Mouse (Mus musculus) c-Kit-positive CD71-positive TER-119-positive erythroid progenitor cells, embryonic 14.5 days (primary cell): ENCODE measurements around the gene Sel1l3.

ENCODE experiments used
- DNase-seq: peaks from one replicate; pipeline ENCODE4 v3.0.0-alpha.2; 2013; ENCODE audit warnings: low spot score

The Sel1l3 gene

GRCm38 (mm10) chr5:53172908-53173307 is 40.8 kb downstream of the Sel1l3 start:
- no peak for DNase-seq

DNA sequence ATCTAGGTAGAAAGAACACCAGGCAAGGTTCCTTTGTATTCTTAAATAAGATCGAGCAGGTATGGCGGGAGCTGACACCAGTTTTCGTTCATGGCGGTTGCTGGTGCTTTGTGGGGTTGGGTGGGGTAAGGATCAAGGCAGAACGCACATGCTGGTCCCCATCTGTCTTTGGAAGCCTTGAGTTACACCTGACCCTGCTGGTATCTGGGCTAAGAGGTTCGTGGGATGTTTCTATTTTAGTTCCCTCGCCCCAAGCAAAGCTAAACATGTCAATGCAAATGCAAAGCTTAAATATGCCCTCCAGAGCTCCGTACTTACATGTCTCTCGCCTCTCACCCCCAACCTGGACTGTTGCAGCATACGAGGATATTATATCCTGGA is 41.5 kb downstream of the Sel1l3 start:
- DNase-seq = no peak

DNA sequence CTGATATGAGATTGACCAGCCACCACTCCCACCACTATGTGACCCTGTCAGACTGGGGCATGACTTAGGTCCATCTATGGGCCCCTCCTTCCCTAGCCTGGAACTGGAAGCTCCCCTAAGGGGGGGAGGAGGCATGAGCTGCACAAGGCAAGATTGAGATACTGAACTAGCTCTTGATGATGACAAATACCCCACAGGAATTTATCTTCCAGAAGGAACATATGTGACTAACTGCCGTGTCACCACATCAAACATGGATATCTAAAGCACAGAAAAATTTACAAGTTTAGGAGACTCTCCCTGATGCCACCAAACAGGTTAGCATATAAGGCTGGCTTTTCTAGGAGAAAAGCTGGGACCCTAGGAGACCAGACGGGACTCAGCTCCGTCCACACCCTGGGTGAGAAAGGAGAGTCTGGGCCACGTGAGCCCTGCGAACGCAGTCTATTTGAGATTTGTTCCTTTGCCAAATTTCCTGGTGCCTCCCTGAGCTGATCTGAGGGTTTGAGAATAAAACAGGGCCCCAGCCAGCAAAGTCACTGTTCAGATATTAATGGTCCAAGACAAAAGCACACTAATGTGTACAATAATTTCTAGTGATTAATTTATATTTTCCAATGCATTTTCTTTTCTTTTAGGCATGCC is 42.0 kb downstream of the Sel1l3 start:
- no peak for DNase-seq

DNA sequence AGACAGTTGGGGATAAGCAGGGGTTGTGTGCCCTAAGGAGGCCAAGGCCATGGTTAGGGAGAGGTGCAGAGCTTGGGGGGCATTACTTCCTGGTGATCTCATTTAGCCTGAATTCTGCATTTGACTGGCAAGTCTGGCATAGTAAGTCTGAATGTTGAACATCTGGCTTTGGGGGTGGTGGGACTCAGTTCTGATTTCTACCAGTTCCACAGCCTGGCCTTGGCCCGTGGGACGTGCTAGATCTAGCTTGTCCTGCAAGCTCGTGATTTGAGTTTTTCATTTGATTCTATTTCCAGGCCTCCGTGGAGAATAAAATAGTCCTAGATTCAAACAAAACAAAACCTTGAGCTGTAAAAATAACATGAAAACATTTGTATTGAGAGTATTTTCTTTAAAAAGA is 46.2 kb downstream of the Sel1l3 start:
- DNase-seq = no peak

DNA sequence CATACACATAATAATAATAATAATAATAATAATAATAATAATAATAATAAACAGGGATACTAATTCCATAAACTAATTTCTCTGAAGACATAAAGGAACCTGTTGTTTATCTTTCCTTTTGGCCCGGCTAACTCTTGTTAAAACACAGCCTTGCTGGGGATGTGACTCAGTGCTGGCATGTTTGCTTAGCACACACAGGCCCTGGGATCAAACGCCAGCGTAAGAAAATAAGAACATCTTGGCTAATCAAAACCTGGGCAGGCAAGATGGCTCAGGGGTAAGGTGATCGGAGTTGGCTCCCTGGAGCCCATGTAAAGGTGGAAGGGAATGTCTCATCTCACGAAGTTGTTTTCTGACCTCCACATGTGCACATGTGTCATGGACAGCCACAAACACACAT is 48.1 kb downstream of the Sel1l3 start:
- DNase-seq = no peak

DNA sequence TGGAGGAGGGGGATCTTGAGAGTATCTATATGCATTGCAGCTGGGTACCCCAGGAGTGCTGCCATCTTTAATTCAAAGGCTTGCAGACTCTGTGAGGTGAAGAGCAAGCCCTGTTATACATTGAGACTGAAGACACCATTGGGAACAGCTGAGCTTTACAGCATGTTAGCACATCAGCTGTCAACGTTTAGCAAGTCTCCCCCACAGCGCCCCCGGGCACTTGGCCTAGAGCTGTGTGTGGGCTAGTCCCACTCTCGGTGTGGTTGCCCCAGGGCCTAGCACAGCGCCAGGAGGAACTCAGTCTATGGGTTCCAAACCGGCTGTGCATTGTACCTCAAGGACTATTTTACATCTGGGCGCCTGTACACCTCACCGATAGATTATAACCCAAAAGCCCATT is 51.3 kb downstream of the Sel1l3 start:
- no peak for DNase-seq

GRCm38 (mm10) chr5:53161506-53162186 is 52.1 kb downstream of the Sel1l3 start:
- no peak for DNase-seq

- no peak for DNase-seq
Observed at GRCm38 (mm10) chr5:53160207-53160606, 53.5 kb downstream of the Sel1l3 start.

DNA sequence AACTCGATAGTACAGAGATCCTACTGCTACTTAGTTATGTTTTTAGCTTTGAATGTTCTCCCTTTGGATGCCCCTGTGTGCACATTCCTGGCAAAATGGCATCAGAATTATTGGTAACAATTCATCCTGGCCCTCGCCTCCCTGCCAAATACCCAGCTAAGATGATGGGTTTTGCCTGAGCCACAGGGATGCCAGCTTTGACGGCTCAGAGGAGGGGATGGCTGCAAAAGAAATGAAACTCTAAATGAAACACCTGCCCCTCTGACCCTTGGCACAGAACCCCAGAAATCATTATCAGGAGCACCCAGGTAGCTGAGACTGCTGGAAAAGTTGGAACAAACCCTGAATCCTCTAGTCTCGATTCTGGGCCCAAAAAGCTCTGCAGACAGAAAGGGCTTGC is 54.1 kb downstream of the Sel1l3 start:
- no peak for DNase-seq

DNA sequence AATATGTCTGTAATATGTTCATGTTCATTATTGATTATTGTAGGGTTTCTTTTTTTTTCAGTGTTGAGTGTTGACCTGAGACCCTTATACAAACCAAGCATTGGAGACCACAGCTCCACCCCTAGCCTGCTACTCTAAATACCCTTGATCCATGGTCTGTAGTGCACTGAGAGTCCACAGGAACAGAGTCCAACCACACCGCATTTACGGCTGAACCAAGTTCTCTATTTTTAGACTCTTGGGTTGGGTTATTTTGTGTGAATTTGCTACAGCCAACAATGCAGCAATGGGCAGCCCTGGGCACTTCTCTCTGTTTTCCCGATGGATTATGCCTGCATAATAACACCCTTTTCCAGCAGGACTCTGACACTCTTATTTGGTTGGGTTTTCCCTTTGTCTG is 54.6 kb downstream of the Sel1l3 start:
- no peak for DNase-seq

- no peak for DNase-seq
Observed at GRCm38 (mm10) chr5:53155985-53156679, 57.6 kb downstream of the Sel1l3 start.

DNA sequence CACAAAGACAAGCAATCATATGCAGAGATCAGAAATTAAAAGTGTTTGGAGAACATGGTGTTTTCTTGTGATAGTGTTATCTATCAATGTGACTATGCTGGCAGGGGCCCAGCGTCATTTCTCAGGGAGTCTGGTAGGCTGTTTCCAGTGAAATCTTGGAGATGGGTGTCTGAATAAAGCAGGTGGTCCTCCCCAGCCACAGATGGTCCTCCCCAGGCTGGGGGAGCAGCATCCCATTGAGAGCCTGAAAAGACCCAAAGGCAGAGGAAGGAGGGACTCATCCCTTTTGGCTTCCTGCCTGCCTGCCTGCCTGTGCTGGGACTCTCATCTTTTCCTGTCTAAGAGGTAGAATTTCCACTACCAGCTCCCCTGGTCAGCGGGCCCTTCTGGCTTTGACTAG is 59.2 kb downstream of the Sel1l3 start:
- no peak for DNase-seq

GRCm38 (mm10) chr5:53154078-53154477 is 59.6 kb downstream of the Sel1l3 start:
- DNase-seq = no peak

GRCm38 (mm10) chr5:53153144-53153543 is 60.6 kb downstream of the Sel1l3 start:
- DNase-seq = no peak

DNA sequence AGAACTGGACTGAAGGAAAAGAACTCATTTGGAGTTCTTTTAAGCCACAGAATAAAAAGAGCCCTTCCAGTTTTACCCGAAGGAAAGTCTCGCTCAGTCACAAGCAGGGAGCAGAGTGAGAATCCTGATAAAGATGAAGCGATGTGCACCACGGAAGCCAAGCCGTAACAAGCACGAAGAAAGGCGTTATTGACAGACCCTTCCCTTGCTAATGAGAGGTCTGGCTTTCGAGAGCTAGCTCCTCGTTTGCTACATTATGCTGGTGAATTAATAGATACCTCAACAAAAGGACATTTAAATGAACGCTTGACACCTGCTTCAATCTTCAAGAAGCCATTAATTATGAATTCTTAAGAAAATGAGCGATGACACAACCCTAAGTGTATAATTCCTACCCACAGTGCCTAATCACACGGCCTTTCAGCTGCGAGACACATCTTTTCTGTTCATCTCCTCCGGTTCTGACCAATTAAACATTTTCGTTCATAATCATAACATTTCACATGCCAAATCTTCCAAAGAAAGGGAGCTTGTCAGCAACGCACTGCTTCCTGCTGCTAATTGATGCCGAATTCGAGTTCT is 62.3 kb downstream of the Sel1l3 start:
- DNase-seq = no peak

GRCm38 (mm10) chr5:53148960-53149685 is 64.6 kb downstream of the Sel1l3 start:
- DNase-seq = no peak

DNA sequence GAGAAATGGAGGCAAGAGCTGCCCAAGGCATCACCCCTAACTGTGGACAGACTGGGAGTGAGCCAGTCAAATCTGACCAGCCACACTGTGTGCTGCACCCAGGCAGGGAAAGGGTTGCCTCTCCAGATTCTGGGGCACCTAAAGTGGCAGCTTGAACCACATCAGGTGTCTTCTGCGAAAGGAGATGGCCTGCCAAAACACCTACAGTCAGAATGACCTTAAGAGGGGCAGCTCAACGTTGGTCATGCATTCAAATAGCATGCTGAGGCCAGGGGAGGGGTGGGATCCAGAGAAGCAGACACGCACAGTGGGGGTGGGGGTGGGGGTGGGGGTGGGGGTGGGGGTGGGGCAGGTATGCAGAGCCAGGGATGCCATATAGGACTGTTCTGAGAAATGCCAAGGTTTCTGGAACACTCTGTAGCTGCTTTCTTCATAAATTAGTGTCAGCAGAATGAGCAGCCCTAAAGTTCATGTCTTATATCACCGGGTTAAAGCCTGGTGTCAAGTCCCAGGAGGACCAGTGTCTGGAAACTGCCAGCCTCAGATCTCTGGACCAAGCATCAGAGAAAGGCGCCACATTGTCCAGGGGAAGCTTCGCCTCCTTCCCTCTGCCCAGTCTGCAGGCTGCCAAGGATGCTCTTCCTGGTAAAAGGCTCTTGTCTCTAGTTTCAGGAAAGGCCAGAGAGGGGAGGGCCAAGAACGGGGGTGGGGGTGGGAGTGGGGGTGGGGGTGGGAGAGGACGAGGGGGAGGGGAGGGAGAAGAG is 65.4 kb downstream of the Sel1l3 start:
- no peak for DNase-seq

DNA sequence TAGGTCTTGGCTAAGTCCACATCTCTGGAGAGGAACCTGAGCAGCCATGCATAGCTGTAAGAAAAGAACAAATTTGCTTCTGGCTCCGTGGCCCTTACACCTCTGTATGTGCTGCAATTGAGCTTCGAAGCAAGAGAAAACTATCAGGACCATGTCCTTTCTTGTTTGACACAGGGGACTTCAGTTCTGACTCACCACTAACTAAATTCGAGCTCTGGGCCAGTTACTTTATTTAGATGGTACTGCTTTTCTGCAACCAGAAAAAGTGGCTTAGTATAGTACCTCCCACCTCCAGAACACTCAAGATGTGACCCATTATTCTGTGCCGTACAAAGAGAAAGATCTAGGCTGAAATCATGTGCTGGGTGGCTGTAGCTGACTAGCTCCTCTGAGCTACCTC is 66.3 kb downstream of the Sel1l3 start:
- DNase-seq = no peak

- DNase-seq = no peak
Observed at GRCm38 (mm10) chr5:53146684-53147061, 67.1 kb downstream of the Sel1l3 start.

DNA sequence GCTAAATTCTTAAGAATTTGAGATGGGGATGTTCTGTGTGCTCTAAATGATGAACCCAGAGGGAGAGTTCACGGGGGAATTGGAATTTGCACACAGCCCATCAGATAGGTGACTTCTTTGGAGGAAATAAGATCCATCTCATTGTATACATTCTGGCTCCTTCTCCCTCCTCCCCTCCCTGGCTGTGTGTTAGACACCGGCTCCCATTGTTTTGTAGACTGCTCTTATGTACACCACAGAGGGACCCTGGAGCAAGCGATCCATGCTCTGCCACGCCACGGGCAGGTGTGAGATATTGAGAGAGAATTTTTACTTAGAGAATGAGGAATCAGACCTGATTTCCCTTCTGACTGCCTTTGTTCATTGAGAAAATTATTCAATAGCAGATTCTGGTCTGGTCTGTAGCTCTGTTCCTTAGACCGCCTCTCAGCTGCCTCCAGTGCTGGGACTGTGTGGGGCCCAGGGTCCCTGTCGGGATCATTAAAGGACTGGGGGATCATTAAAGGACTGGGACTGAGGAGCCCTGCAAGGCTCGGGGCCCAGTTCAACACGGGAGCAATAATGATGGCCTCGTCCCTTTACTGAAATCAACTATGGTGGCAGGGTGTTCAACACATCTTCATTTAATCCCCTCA is 67.6 kb downstream of the Sel1l3 start:
- no peak for DNase-seq

DNA sequence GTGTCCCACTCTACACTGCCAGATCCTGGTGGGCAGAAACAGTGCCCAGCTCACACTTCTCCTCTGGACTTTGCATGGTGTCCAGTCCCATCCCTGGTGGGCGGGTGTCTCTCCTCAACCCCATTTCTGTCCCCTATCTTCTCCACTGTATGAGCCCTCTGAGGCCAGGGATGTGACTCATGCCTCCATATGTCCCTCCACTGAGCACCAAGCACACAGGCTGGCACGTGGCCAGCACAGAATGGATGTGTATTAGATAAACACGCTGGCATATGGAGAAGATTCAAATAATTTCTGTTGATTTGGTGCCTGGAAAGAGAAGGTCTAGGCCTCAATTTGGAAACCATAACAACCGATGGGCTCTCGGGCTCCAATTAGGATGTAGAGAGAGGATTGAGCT is 71.1 kb downstream of the Sel1l3 start:
- DNase-seq = no peak
